Mouse (Mus musculus) MN1 (cell line): ENCODE measurements around the gene Itfg2.
A peak's percentile ranks its signal among the peaks of the same experiment; 100 is the strongest.

Experiments used
- DNase-seq: peaks from one replicate; pipeline ENCODE4 v3.0.0-alpha.2; 2016; ENCODE audit warnings: low spot score

The Itfg2 gene

DNA sequence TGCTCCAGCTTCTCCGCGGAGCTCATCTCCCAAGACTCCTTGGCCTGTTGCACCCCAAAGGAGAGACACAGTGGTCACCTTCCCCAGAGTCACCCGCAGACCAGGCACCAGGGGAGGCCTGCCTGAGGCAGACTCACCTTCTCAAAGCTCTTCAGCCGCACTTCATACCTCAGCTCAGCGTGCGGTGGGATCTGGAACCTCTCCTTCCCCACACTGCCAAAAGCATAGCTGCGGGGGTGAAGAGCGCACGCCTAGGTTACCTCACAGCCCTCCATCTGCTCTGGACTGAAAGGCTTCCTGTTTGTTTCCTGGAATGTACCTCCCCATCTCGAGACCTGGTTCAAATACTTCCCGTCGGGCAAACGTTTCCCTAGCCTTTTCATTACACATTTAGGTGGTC lies 8.8 kb upstream of the Itfg2 start:
- no peak for DNase-seq

GRCm38 (mm10) chr6:128432356-128432915 lies 7.7 kb upstream of the Itfg2 start:
- peak; percentile 73 for DNase-seq

GRCm38 (mm10) chr6:128429826-128430225 lies 5.1 kb upstream of the Itfg2 start:
- no peak for DNase-seq

- DNase-seq, result no peak
Observed at GRCm38 (mm10) chr6:128429300-128429699, 4.6 kb upstream of the Itfg2 start.

GRCm38 (mm10) chr6:128427571-128427970 lies 2.8 kb upstream of the Itfg2 start:
- DNase-seq, result no peak

DNA sequence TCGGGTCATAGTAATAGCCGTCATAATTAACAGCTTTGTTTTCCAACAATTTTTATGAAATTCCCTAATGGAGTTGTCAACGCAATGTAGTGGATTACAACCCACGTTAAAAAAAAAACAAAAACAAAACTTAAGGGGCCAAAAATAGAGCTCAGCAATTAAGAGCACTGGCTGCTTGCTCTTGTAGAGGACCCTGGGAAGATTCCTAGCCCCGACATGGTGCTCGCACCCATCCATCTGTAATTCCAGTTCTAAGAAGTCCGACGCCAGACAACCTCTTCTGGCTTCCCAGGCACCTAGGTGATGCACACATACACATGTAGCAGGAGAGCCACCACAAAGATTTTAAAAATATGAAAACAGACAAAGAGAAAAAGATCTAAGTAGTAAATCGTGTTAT lies 315 bp upstream of the Itfg2 start:
- DNase-seq, result no peak

GRCm38 (mm10) chr6:128423496-128424268 lies 1.0 kb downstream of the Itfg2 start:
- no peak for DNase-seq

DNA sequence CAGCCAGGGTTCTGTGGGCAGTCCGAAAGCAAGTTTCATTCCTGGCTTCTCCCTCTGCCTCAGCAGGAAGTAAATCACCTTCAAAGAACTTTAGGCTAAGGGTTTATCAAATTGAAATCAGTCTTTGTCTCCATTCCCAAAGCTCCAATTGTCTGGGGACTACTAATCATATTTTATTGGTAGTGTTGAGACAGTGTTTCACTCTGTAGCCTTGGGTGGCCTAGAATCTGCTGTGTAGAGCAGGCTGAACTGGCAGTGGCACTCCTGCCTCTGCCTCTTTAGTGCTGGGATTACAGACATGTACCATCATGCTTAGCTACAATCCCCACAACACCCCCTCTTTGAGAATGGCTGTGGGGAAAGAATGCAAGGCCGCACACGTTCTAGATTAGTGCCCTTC lies 3.3 kb downstream of the Itfg2 start:
- no peak for DNase-seq

DNA sequence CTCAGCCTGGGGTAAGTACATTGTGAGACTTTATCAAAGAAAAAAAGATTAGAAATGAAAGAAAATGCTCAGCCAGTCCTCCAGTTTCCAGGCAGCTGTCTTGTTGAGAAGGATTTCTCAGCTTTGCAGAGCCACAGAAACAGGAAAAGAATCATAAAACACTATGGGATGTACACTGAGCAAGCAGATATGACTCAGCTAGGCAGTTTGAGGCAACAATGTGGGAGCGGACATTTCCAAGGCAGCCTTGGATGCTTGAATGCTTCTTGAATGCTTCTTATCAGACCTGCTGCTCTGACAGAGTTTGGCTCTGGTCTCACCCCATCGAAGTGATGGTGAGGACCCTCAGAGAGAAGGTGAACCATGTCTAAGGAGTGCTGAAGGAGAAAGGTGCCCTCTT lies 3.7 kb downstream of the Itfg2 start:
- DNase-seq, result no peak

DNA sequence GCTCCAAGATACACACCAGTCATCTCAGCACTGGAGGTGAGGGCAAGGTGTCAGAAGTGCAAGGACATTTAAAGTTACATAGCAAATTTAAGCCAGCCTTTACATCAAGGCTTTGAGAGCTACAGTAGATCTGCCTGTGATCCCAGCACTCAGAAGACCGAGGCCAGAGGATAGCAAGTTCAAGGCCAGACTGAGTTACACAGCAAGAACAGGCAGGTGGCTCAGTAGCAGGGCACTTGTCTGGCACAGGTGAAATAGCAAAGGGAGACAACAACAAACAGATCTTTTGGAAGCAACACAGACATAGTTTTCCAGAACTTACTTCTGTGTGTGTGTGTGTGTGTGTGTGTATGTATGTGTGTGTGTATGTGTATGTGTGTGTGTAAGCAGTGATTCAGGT lies 6.7 kb downstream of the Itfg2 start:
- no peak for DNase-seq

GRCm38 (mm10) chr6:128416169-128416568 lies 8.6 kb downstream of the Itfg2 start:
- no peak for DNase-seq

- DNase-seq, result peak; percentile 67
Observed at GRCm38 (mm10) chr6:128411115-128411514, 13.6 kb downstream of the Itfg2 start.

- DNase-seq, result no peak
Observed at GRCm38 (mm10) chr6:128410305-128410704, 14.4 kb downstream of the Itfg2 start.

DNA sequence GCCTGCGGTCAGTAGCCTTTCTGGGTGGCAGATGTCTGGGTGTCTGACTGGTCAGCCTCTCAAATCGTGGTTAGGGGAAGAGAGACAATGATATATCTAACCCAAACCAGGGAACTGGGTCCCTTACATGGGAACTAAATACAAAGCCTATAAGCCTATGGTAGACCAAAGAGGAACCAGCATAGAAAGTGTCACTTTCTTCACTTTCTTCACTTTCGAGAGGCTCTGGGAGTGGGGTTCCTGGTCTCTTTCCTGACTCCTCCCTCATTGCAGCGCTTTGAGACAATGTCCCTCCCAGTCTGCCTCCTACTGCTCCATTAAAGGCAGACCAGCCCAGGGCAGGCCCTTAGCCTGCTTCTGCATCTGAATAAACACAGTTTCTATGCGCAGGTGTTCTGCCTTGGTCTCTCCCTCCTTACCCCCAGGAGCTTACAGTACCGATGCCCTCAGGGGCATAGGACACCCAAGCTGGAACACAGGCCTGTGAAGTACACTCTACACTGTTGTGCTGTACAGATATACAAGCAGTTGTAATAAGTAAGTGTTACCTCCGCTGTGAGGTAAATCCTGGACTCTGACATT lies 16.1 kb downstream of the Itfg2 start:
- no peak for DNase-seq

- DNase-seq, result no peak
Observed at GRCm38 (mm10) chr6:128404708-128405107, 20.0 kb downstream of the Itfg2 start.

DNA sequence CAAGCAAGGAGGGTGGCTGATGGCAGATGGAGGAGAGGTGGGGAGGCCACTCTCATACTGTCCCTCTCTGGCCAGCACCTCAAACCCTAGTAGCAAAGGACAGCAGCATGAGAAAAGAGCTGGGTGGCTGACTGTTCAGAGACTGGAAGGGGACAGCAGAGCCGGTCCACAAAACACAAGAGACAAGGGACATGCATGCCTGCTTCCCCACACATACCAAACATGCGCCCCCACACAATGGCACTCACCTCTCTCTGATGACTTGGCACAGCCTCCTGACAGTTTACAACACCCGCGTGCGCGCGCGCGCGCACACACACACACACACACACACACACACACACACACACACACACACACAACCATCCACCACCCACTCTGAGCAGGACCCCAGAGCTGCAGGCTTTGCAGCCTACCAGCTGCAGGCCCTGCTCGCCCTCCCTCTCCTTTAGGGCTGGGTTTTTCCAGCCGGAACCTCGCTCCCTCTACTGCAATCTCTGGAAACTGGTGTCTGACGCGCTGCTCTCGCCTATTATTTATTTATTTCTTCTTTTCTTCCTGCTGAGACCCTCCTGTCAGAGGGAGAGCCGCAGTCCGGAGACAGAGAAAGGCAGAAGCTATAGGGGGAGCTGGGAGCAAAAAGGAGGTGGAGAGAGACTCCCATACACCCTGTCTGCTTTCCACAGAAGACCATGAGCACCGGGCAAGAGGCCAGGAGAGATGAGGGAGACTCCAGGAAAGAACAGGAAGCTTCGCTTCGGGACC lies 25.1 kb downstream of the Itfg2 start:
- DNase-seq, result peak; percentile 64

GRCm38 (mm10) chr6:128398996-128399395 lies 25.7 kb downstream of the Itfg2 start, which contains the start of gene Nrip2:
TSS of gene Nrip2 (plus strand) at chr6:128399296.
- no peak for DNase-seq

GRCm38 (mm10) chr6:128397574-128398261 lies 27.0 kb downstream of the Itfg2 start:
- no peak for DNase-seq

DNA sequence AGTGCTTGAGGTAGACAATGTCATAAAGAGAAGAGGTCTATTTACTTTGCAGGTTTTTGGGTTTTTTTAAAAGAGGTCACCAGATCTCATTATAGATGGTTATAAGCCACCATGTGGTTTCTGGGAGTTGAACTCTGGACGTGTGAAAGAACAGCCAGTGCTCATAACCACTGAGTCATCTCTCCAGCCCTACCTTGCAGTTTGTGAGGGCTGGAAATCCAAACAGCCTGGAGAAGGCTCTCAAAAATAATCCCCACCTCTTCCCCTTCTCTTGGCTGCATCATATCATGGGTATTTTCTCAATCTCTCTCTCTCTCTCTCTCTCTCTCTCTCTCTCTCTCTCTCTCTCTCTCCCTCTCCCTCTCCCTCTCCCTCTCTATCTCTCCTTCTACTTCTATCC lies 34.0 kb downstream of the Itfg2 start:
- DNase-seq, result no peak

- no peak for DNase-seq
Observed at GRCm38 (mm10) chr6:128389185-128389584, 35.5 kb downstream of the Itfg2 start.

DNA sequence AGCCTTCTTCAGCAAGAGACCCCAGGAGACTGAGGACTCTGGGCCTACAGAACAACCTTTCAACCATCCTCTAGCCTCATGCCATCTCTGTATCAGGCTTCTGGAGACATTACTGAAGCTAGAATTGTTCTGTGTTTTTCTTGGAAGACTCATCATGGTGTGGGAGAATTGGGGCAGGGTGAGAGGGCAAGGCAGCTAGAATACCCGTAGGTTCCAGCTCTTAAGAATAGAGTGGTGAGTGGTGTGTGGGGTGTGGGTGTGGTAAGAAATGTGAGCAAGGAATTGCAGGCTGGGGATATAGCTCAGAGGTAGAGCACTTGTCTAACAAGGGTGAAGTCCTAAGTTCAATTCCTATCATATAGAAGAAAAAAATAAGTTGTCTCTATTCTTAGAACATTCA lies 39.7 kb downstream of the Itfg2 start:
- no peak for DNase-seq

- no peak for DNase-seq
Observed at GRCm38 (mm10) chr6:128383752-128384151, 41.0 kb downstream of the Itfg2 start.
